Mouse (Mus musculus): ENCODE measurements around the gene Cald1.

DNA sequence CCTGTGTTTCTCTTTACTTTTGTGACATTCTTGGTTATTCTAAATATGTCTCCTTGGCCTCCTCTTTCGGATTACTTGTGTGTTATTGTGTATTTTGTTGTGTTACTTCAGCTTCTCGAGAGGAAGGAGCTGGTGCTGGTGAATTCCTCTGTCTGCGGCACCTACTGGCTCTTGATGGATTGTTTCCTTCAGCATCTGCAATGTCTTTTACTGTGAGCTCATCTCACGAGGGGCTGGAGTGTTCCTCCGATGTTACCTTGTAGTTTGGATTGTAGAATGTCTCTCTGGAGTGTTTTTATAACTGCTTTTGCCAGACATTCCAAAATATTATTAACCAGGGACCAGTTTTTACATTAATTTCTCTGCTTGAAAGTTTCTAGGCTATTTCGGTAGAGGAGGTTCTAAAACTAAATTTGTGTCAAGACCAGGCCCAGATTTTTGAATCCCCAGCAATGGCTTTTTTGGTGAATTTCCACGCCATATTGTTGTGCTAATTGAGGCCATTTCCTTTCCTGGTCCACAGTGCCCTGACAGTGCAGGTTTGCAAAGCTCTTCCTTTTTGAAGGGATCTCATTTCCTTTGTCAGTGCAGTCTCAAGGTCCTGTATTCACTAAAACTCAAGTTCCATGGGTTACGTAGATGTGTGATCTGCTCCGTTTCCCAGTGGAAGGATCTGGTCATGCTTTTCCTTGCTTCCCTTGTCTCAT lies 43.9 kb upstream of the Cald1 start:
- TF ChIP-seq CTCF (IDR thresholded peaks at IDR 0.05; ENCODE audit: low read depth) (no peak), EP300 (IDR thresholded peaks at IDR 0.05; ENCODE audit: low read depth) (no peak)
